Mouse (Mus musculus) heart, adult 2 months (tissue): ENCODE data around the gene Zfp300. TPM values are rescaled to one million over a fixed set of nuclear protein-coding genes. Genes with fewer than 3 reads are reported as not detected.
A peak's percentile ranks its signal among the peaks of the same experiment; 100 is the strongest.

ENCODE experiments used
- DNase-seq, 2 experiments: peaks; one replicate each; pipeline ENCODE4 v3.0.0; 2021
- H3K27ac ChIP-seq: fragments of 200-600 bp; 2 replicates; pipeline ENCODE4 v1.8.1; 2022
- H3K27me3 ChIP-seq: fragments of 200-500 bp; 2 replicates; pipeline ENCODE4 v1.6.1; 2012; ENCODE audit warnings: mild to moderate bottlenecking, low read length, inconsistent platforms, mixed read lengths; ENCODE audit not compliant: control insufficient read depth, insufficient read depth
- H3K36me3 ChIP-seq: fragments of 200-500 bp; 2 replicates; pipeline ENCODE4 v1.6.1; 2012; ENCODE audit warnings: low read length, inconsistent platforms; ENCODE audit not compliant: control insufficient read depth, insufficient read depth
- H3K4me1 ChIP-seq: fragments of 200-500 bp; 2 replicates; pipeline ENCODE4 v1.6.1; 2011; ENCODE audit warnings: low read length; ENCODE audit not compliant: control insufficient read depth, insufficient read depth
- H3K4me3 ChIP-seq: fragments of 200-600 bp; 2 replicates; pipeline ENCODE4 v1.8.1; 2022
- H3K79me2 ChIP-seq: fragments of 200-500 bp; replicated peaks from 2 replicates; pipeline ENCODE4 v1.6.1; 2012; ENCODE audit warnings: mild to moderate bottlenecking, inconsistent platforms, low read length, moderate library complexity, mixed read lengths; ENCODE audit not compliant: control insufficient read depth, insufficient read depth
- H3K9ac ChIP-seq: fragments of 200-500 bp; 2 replicates; pipeline ENCODE4 v1.6.1; 2012; ENCODE audit warnings: low read depth, mild to moderate bottlenecking, control low read depth, inconsistent platforms, low read length, mixed read lengths
- CTCF ChIP-seq: fragments of 200-600 bp; IDR thresholded peaks from 2 replicates; pipeline ENCODE4 v1.8.1; 2022; ENCODE audit warnings: antibody characterized with exemption, mild to moderate bottlenecking, moderate library complexity
- EP300 ChIP-seq: fragments of 200-500 bp; IDR thresholded peaks from 2 replicates; pipeline ENCODE4 v1.6.1; 2011; ENCODE audit warnings: low read depth, low read length, control low read depth; ENCODE audit not compliant: insufficient read depth
- POLR2A ChIP-seq: fragments of 200-500 bp; IDR thresholded peaks from 2 replicates; pipeline ENCODE4 v1.6.1; 2011; ENCODE audit warnings: mild to moderate bottlenecking, low read depth, low read length, control low read depth; ENCODE audit not compliant: insufficient read depth
- WGBS: fragments of 180-500 bp; shearing (Covaris S2); methylation state at CpG from one replicate; pipeline ENCODE4 v1.1.7; 2018; 5-methylcytosine and 5-hydroxymethylcytosine counted together
- intact Hi-C: fragments of 180-260 bp; cut with DNase I; formaldehyde crosslinking; loops from one replicate; pipeline ENCODE4 v1.15.1; 2025
- long read RNA-seq: library from polyadenylated mRNA; stranded (forward); transcript quantifications from one replicate; pipeline ENCODE4 v2.0.0, GENCODE M21; 2021
- polyA plus RNA-seq: library from polyadenylated mRNA; depleted of rRNA; stranded (reverse); fragments of >200 nt; gene quantifications from 2 replicates; pipeline ENCODE4 v1.2.3, GENCODE M21; 2012; rRNA removed
- total RNA-seq, 2 experiments: library from RNA; stranded (reverse); gene quantifications; 2 replicates each; pipeline ENCODE4 v1.2.3; 2021

The Zfp300 gene
- total RNA-seq (under 1 TPM; 0.31 to 0.41 TPM), polyA plus RNA-seq (0.06 and 0.12 TPM in 2 replicates)
- long read RNA-seq, result 0 reads

DNA sequence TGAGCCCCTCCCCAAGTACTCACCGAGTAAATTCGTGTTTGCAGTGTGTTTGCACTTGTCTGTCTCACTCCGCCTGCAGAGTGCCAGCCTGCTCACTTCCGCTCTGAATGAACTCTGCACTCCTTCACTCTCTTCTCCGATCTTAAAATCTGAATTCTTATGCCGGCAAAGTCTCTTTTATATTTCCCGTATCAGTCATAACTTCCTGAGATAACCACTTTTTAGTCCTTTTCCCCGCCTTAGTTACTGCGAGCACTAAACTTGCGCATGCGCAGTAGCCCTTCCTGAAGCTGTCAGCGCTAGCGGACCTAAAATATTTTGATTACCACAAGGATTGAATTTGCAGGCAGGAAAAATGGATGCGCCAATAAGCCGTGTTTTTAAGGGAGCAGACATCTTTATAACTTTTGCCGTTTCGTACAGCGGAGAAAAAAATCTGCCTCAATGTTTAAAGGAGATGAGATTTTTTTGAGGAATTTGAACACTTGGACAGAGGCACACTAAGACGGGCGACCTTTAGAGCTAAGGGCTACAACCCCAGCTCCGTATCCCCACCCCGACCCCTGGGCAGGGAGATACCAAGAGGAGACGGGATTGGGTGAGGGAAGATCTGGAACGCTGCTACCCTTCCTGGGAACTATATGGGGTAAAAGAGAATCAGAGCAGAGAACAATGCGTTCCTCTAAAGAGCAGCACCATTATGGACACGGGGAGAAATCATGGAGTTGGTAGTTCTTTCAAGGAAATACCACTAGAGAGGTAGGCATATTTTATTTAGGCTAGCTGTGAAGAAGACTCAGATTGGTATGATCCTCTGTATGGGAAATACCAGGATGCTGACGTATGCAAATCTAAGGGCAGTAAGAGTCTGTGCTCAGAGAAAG, at the start of gene Zfp300:
Zfp300 (minus strand) TSS at position 545 of the 884 bp plus-strand sequence.
- no peaks in the 10 kb centered on the region for H3K36me3 ChIP-seq
- peak; percentile 56 to 72 for DNase-seq
- no peaks in the 10 kb centered on the region for H3K79me2 ChIP-seq
- peak within 1 kb of the TSS; percentile 60 for H3K27ac ChIP-seq
- H3K4me3 ChIP-seq, result peak within 1 kb of the TSS; percentile 61
- peak within 1 kb of the TSS; percentile 71 for H3K9ac ChIP-seq
- 19% methylated on average over 27 of the region's 27 CpGs for WGBS
- no peaks in the 10 kb centered on the region for H3K4me1 ChIP-seq
- TF ChIP-seq POLR2A (no peak), EP300 (no peak), CTCF (no peak)
- H3K27me3 ChIP-seq, result no peaks in the 10 kb centered on the region
- intact Hi-C loops, result loop anchor here (2.0 to 10.0 kb wide), 2 partner anchors 26 to 134 kb away; partner anchors contain the start of genes Elk1 and Zfp182

DNA sequence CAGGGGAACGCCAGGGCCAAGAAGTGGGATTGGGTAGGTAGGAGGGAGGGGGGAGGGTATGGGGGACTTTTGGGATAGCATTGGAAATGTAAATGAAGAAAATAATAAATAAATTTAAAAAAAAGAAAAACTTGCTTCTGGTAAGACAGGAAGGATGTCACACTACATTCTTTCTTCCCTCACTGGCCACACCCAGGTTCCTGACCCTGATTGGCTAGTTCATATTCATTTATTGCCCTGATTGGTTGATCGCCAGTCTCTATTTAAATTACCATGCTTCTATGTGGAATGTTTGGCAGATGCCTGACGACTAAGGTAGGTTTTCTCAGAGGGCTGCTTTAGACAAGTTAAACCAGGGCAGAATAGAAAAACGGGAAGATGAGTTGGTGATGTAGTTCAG, 26.2 kb upstream of the Zfp300 start, which contains the start of gene Ssxa1:
Ssxa1 (plus strand) TSS at position 301 of the 400 bp plus-strand sequence.
- intact Hi-C loops, result no loop called here
- H3K36me3 ChIP-seq, result no peaks in the 10 kb centered on the region
- 73% methylated on average over 4 of the region's 4 CpGs for WGBS
- H3K79me2 ChIP-seq, result no peaks in the 10 kb centered on the region
- no peak within 1 kb of the TSS for H3K4me3 ChIP-seq
- H3K27me3 ChIP-seq, result no peaks in the 10 kb centered on the region
- no peak within 1 kb of the TSS for H3K9ac ChIP-seq
- no peaks in the 10 kb centered on the region for H3K4me1 ChIP-seq
- no peak for DNase-seq
- no peak within 1 kb of the TSS for H3K27ac ChIP-seq
- TF ChIP-seq POLR2A (no peak), EP300 (no peak), CTCF (no peak)

DNA sequence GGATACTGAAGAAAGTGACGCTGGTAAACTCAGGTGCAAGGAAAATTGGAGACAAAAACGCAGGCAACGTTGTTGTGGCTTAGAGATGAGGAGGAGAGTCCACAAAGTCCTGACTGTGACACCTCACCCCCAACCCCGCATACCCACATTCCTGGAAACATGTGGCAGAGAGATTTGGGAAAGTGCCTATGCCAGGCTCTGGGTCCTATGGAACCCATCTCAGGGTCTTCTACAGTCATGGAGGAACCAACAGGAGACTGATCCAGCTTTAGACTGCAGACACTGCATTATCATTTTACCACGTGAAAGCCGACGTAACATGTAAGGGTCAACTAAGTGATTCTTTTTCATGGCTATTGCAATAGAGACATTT, 526 bp upstream of the Zfp300 start:
- Histone ChIP-seq H3K4me3 (no peak overlapping the region; the same call in 1 of the 2 replicates), H3K4me1 (no peaks in the 10 kb centered on the region), H3K36me3 (no peaks in the 10 kb centered on the region), H3K27ac (no peak overlapping the region; the same call in 1 of the 2 replicates), H3K79me2 (no peaks in the 10 kb centered on the region), H3K9ac (no peak overlapping the region; the same call in 1 of the 2 replicates), H3K27me3 (no peaks in the 10 kb centered on the region)
- intact Hi-C loops, result loop anchor here (2.0 to 10.0 kb wide), 2 partner anchors 27 to 135 kb away; partner anchors contain the start of genes Elk1 and Zfp182
- 49% methylated on average over 7 of the region's 7 CpGs for WGBS
- peak; percentile 2 to 19 for DNase-seq
- TF ChIP-seq CTCF (no peak), POLR2A (no peak), EP300 (no peak)

- H3K27me3 ChIP-seq, result no peaks in the 10 kb centered on the region
- H3K79me2 ChIP-seq, result no peaks in the 10 kb centered on the region
- H3K4me1 ChIP-seq, result no peaks in the 10 kb centered on the region
- H3K27ac ChIP-seq, result peak overlapping the region; percentile 60
- no peak for DNase-seq
- peak overlapping the region; percentile 49 for H3K9ac ChIP-seq
- WGBS, result 27% methylated on average over 6 of the region's 6 CpGs
- peak overlapping the region; percentile 61 for H3K4me3 ChIP-seq
- H3K36me3 ChIP-seq, result no peaks in the 10 kb centered on the region
- TF ChIP-seq POLR2A (no peak), CTCF (no peak)
- intact Hi-C loops, result loop anchor here (2.0 to 10.0 kb wide), 2 partner anchors 26 to 134 kb away; partner anchors contain the start of genes Elk1 and Zfp182
Observed at GRCm38 (mm10) chrX:21088645-21088982, 713 bp downstream of the Zfp300 start.

GRCm38 (mm10) chrX:21068106-21068505, 21.2 kb downstream of the Zfp300 start, which contains the start of gene Spaca5:
Spaca5 (plus strand) TSS chrX:21068406.
- TF ChIP-seq CTCF, result no peak
- no peak for TF ChIP-seq EP300
- TF ChIP-seq POLR2A, result no peak
- H3K79me2 ChIP-seq, result no peaks in the 10 kb centered on the region
- H3K9ac ChIP-seq, result no peak within 1 kb of the TSS
- intact Hi-C loops, result loop anchor here (10.0 kb wide), 1 partner anchor 213 kb away; no protein-coding TSS in a partner anchor
- H3K36me3 ChIP-seq, result no peaks in the 10 kb centered on the region
- no peaks in the 10 kb centered on the region for H3K4me1 ChIP-seq
- no peak within 1 kb of the TSS for H3K4me3 ChIP-seq
- no peaks in the 10 kb centered on the region for H3K27me3 ChIP-seq
- DNase-seq, result no peak
- no peak within 1 kb of the TSS for H3K27ac ChIP-seq

GRCm38 (mm10) chrX:21062544-21062890, 26.8 kb downstream of the Zfp300 start:
- H3K27me3 ChIP-seq, result no peaks in the 10 kb centered on the region
- TF ChIP-seq CTCF, result no peak
- no peak for TF ChIP-seq POLR2A
- TF ChIP-seq EP300, result no peak
- H3K9ac ChIP-seq, result no peak overlapping the region
- WGBS, result 66% methylated on average over 3 of the region's 3 CpGs
- no peak overlapping the region; the same call in 1 of the 2 replicates for H3K27ac ChIP-seq
- H3K4me3 ChIP-seq, result peak overlapping the region; percentile 52
- intact Hi-C loops, result loop anchor here (2.0 to 10.0 kb wide), 3 partner anchors 26 to 208 kb away; partner anchors contain the start of genes Uxt and Zfp300
- no peak for DNase-seq
- H3K36me3 ChIP-seq, result no peaks in the 10 kb centered on the region
- no peaks in the 10 kb centered on the region for H3K4me1 ChIP-seq
- no peaks in the 10 kb centered on the region for H3K79me2 ChIP-seq
